Mouse (Mus musculus): Measurements from ENCODE around the gene Banp. TPM values are rescaled to one million over a fixed set of nuclear protein-coding genes. Genes with fewer than 3 reads are reported as not detected.

The Banp gene
- total and polyA plus RNA-seq, 3 experiments = 19.2 to 28.4 TPM; not detected in 1

DNA sequence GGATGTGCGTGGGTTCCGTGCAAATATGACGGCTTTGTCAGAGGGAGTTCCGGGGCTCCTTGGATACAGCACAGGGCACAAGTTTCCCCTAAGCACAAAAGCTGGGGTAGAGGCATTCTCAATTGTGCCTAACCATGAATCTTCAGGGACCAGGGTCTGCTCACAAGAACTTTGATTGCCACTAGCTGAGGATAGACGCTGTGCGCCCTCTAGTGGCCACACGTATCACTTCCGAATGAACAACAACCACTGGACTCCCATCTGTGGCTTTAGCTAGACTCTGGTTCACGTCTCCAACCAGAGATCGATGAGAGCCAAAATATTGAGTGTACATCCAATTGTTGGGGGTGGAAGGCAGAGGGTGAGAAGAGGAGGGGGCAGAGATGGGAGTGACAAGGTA lies 23.9 kb upstream of the Banp start:
- Histone ChIP-seq H3K27ac (ENCODE audit: control insufficient read depth, low read depth, low read length) (no peak overlapping the region), H3K9me3 (replicated peaks; ENCODE audit: insufficient read depth, low read length) (no peaks in the 10 kb centered on the region), H3K9ac (ENCODE audit: control insufficient read depth, low read depth, low read length, poor library complexity, severe bottlenecking) (0 out of 2 replicates have a peak overlapping the region, but pooled peaks have one; percentile 43), H3K79me2 (ENCODE audit: control insufficient read depth, insufficient read depth, low read length, poor library complexity) (no peaks in the 10 kb centered on the region), H3K36me3 (ENCODE audit: control insufficient read depth in 1 of 2, insufficient read depth in 2 of 2, low read length in 2 of 2) (0 out of 4 replicates have a peak, but pooled peaks cover 0 to 2% of the 10 kb centered on the region in 2 experiments), H3K4me1 (ENCODE audit: control insufficient read depth in 1 of 2, insufficient read depth in 2 of 2, low read length in 2 of 2) (peaks cover 5 to 8% of the 10 kb centered on the region in 2 experiments), H3K4me3 (ENCODE audit: control insufficient read depth in 1 of 2, insufficient read depth in 1 of 2, low read depth in 2 of 2, low read length in 2 of 2) (peak overlapping the region in 1 of 2 experiments; percentile 4; a peak in 2 of 4 replicates), H3K27me3 (ENCODE audit: control insufficient read depth in 1 of 2, insufficient read depth in 2 of 2, low read length in 2 of 2) (peaks cover 0 to 2% of the 10 kb centered on the region in 2 experiments; a peak in 2 of 4 replicates)
- TF ChIP-seq POLR2AphosphoS5 (IDR thresholded peaks at IDR 0.05; ENCODE audit: borderline replicate concordance, low read depth, low read length) (no peak), RAD21 (IDR thresholded peaks at IDR 0.05; ENCODE audit: low read depth, low read length) (peak; percentile 77), SIN3A (IDR thresholded peaks at IDR 0.05; ENCODE audit: low read length) (peak; percentile 42; the same call in 1 of the 2 replicates), MXI1 (IDR thresholded peaks at IDR 0.05; ENCODE audit: low read depth, low read length) (peak; percentile 41; the same call in 1 of the 2 replicates), ZNF384 (IDR thresholded peaks at IDR 0.05; ENCODE audit: low read depth, low read length) (peak; percentile 22; the same call in 1 of the 2 replicates), SMC3 (IDR thresholded peaks at IDR 0.05; ENCODE audit: low read depth, low read length) (peak; percentile 81), ZC3H11A (IDR thresholded peaks at IDR 0.05; ENCODE audit: low read depth, low read length) (peak; percentile 64), NRF1 (IDR thresholded peaks at IDR 0.05; ENCODE audit: insufficient read depth, low read depth, low read length, poor library complexity, severe bottlenecking) (no peak), ETS1 (IDR thresholded peaks at IDR 0.05; ENCODE audit: low read depth, low read length) (no peak), CTCF (IDR thresholded peaks at IDR 0.05 in 2 of 3, conservative IDR thresholded peaks at IDR 0.05 in 1 of 3; ENCODE audit: control insufficient read depth in 1 of 3, insufficient read depth in 1 of 3, low read depth in 2 of 3, low read length in 3 of 3, poor library complexity in 1 of 3, severe bottlenecking in 1 of 3) (peak; percentile 90 to 95 (median 94)), ZKSCAN1 (IDR thresholded peaks at IDR 0.05; ENCODE audit: low read depth, low read length) (no peak)
- peak; percentile 89 for DNase-seq (ENCODE audit: low read depth, low spot score)

DNA sequence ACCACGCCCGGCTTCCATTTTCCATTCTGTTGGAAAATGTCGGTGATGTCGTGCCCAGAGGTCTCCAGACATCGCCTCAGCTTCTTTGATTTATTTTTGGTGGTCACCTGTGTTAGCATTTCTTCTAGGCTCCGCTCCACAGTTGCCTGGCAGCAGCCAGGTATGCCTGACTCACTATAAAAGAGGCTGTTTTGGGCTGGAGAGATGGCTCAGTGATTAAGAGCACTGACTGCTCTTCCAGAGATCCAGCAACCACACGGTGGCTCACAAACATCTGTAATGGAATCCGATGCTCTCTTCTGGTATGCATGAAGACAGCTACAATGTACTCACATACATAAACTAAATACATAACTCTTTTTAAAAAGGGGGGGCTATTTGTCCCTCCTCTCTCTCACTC lies 23.3 kb upstream of the Banp start:
- Histone ChIP-seq H3K9me3 (replicated peaks; ENCODE audit: insufficient read depth, low read length) (no peaks in the 10 kb centered on the region), H3K9ac (ENCODE audit: control insufficient read depth, low read depth, low read length, poor library complexity, severe bottlenecking) (no peak overlapping the region), H3K4me3 (ENCODE audit: control insufficient read depth in 1 of 2, insufficient read depth in 1 of 2, low read depth in 2 of 2, low read length in 2 of 2) (no peak overlapping the region), H3K79me2 (ENCODE audit: control insufficient read depth, insufficient read depth, low read length, poor library complexity) (no peaks in the 10 kb centered on the region), H3K36me3 (ENCODE audit: control insufficient read depth in 1 of 2, insufficient read depth in 2 of 2, low read length in 2 of 2) (0 out of 4 replicates have a peak, but pooled peaks cover 0 to 2% of the 10 kb centered on the region in 2 experiments), H3K27ac (ENCODE audit: control insufficient read depth, low read depth, low read length) (no peak overlapping the region), H3K27me3 (ENCODE audit: control insufficient read depth in 1 of 2, insufficient read depth in 2 of 2, low read length in 2 of 2) (peaks cover 0 to 2% of the 10 kb centered on the region in 2 experiments; a peak in 2 of 4 replicates), H3K4me1 (ENCODE audit: control insufficient read depth in 1 of 2, insufficient read depth in 2 of 2, low read length in 2 of 2) (peaks cover 5 to 8% of the 10 kb centered on the region in 2 experiments)
- no peak for TF ChIP-seq MAZ (IDR thresholded peaks at IDR 0.05; ENCODE audit: low read depth, low read length)
- no peak for TF ChIP-seq MAX (IDR thresholded peaks at IDR 0.05; ENCODE audit: low read length)
- TF ChIP-seq ETS1 (IDR thresholded peaks at IDR 0.05; ENCODE audit: low read depth, low read length) = no peak
- no peak for TF ChIP-seq HCFC1 (IDR thresholded peaks at IDR 0.05; ENCODE audit: low read depth, low read length)
- no peak for TF ChIP-seq MEF2A (IDR thresholded peaks at IDR 0.05; ENCODE audit: extremely low read depth, insufficient replicate concordance, low read depth, low read length, poor library complexity, severe bottlenecking)
- no peak for TF ChIP-seq EP300 (IDR thresholded peaks at IDR 0.05; ENCODE audit: low read depth in 1 of 2, low read length in 2 of 2)
- no peak for TF ChIP-seq TCF12 (IDR thresholded peaks at IDR 0.05; ENCODE audit: low read depth, low read length)
- no peak for TF ChIP-seq ZC3H11A (IDR thresholded peaks at IDR 0.05; ENCODE audit: low read depth, low read length)
- no peak for TF ChIP-seq E2F4 (IDR thresholded peaks at IDR 0.05; ENCODE audit: borderline replicate concordance, low read depth, low read length)
- TF ChIP-seq KAT2A (conservative IDR thresholded peaks at IDR 0.05; ENCODE audit: low read depth, low read length) = no peak
- no peak for TF ChIP-seq MXI1 (IDR thresholded peaks at IDR 0.05; ENCODE audit: low read depth, low read length)
- TF ChIP-seq TAL1 (IDR thresholded peaks at IDR 0.05; ENCODE audit: low read length) = no peak
- no peak for TF ChIP-seq CTCF (IDR thresholded peaks at IDR 0.05 in 2 of 3, conservative IDR thresholded peaks at IDR 0.05 in 1 of 3; ENCODE audit: control insufficient read depth in 1 of 3, insufficient read depth in 1 of 3, low read depth in 2 of 3, low read length in 3 of 3, poor library complexity in 1 of 3, severe bottlenecking in 1 of 3)
- no peak for TF ChIP-seq UBTF (IDR thresholded peaks at IDR 0.05; ENCODE audit: borderline replicate concordance, insufficient read depth, low read depth, low read length)
- TF ChIP-seq TBP (IDR thresholded peaks at IDR 0.05; ENCODE audit: low read depth, low read length) = no peak
- TF ChIP-seq RCOR1 (IDR thresholded peaks at IDR 0.05; ENCODE audit: low read depth, low read length) = no peak
- no peak for TF ChIP-seq ZKSCAN1 (IDR thresholded peaks at IDR 0.05; ENCODE audit: low read depth, low read length)
- no peak for TF ChIP-seq POLR2AphosphoS2 (IDR thresholded peaks at IDR 0.05; ENCODE audit: low read length)
- TF ChIP-seq MYC (IDR thresholded peaks at IDR 0.05; ENCODE audit: low read depth, low read length) = no peak
- no peak for TF ChIP-seq POLR2AphosphoS5 (IDR thresholded peaks at IDR 0.05; ENCODE audit: borderline replicate concordance, low read depth, low read length)
- DNase-seq (ENCODE audit: low read depth, low spot score) = no peak
